9 mouse cellular contexts compared by ENCODE assay signal in genomic region chr8:88603446-88603989, GRCm38 (mm10). TPM values are rescaled to one million over a fixed set of nuclear protein-coding genes. Genes with fewer than 3 reads are reported as not detected.
DNase-seq lines count a peak whose midpoint lies in the region; ATAC-seq and TF ChIP-seq lines count a peak whose summit lies in the region.
"Had no signal": no experiment of that assay in that cellular context is flagged by ENCODE, and none has a peak within 500 bp of the region (broad histone marks: within the 10 kb centered on the region; RNA-seq: fewer than 3 reads in every experiment).

No protein-coding gene starts in this region.

- peak overlapping the region in 1 of 2 experiments; percentile 3; a peak in 2 of 4 replicates for H3K4me3 ChIP-seq in heart, embryonic 14.5 days (ENCODE audit: control insufficient read depth in 1 of 2, insufficient read depth in 1 of 2, low read depth in 1 of 2, low read length in 2 of 2)
- no peak overlapping the region for H3K4me3 ChIP-seq in heart, adult 2 months
- peak overlapping the region; percentile 53 for H3K4me3 ChIP-seq in embryonic facial prominence, embryonic 10.5 days
- H3K4me3 ChIP-seq in hindbrain, embryonic 15.5 days, result peak overlapping the region; percentile 37
- peak overlapping the region; percentile 34 for H3K4me3 ChIP-seq in midbrain, embryonic 14.5 days (replicated peaks; ENCODE audit: low read depth, low read length)
- H3K4me3 ChIP-seq: liver, embryonic 13.5 days had no signal

- peaks cover 7% of the 10 kb centered on the region in 2 experiments; a peak in 3 of 4 replicates for H3K4me1 ChIP-seq in heart, embryonic 14.5 days (ENCODE audit: control insufficient read depth in 2 of 2, insufficient read depth in 2 of 2, low read length in 2 of 2)
- H3K4me1 ChIP-seq in heart, adult 2 months (ENCODE audit: control insufficient read depth, insufficient read depth, low read length), result no peaks in the 10 kb centered on the region
- peaks cover 39% of the 10 kb centered on the region for H3K4me1 ChIP-seq in embryonic facial prominence, embryonic 10.5 days
- H3K4me1 ChIP-seq in hindbrain, embryonic 15.5 days (replicated peaks), result peaks cover 29% of the 10 kb centered on the region
- peaks cover 17% of the 10 kb centered on the region for H3K4me1 ChIP-seq in midbrain, embryonic 14.5 days (ENCODE audit: control insufficient read depth, insufficient read depth, low read length)
- H3K4me1 ChIP-seq: liver, embryonic 13.5 days had no signal

- 18% methylated on average over 10 of the region's 10 CpGs for WGBS in heart, embryonic 14.5 days
- 27% methylated on average over 10 of the region's 10 CpGs for WGBS in heart, adult 2 months
- 2% methylated on average over 10 of the region's 10 CpGs for WGBS in embryonic facial prominence, embryonic 10.5 days
- 4% methylated on average over 10 of the region's 10 CpGs for WGBS in hindbrain, embryonic 15.5 days
- 1% methylated on average over 10 of the region's 10 CpGs for WGBS in midbrain, embryonic 14.5 days

- intact Hi-C loops in heart, adult 2 months (cut with DNase I), result no loop called here
- intact Hi-C loops in gastrocnemius, postnatal 36 days (cut with DNase I), result no loop called here

- no peaks in the 10 kb centered on the region for H3K79me2 ChIP-seq in heart, adult 2 months (replicated peaks; ENCODE audit: control insufficient read depth, insufficient read depth, low read length)

- no peak for DNase-seq in heart, adult 2 months
- peak; percentile 31 for DNase-seq in embryonic facial prominence, embryonic 10.5 days (ENCODE audit: low spot score)
- peak; percentile 48 for DNase-seq in midbrain, embryonic 14.5 days
- DNase-seq in frontal cortex, postnatal 25 days (ENCODE audit: low spot score in 2 of 2), result no peak
- DNase-seq in gastrocnemius, postnatal 36 days, result no peak
- DNase-seq: liver, embryonic 13.5 days had no signal

- H3K9ac ChIP-seq in heart, embryonic 14.5 days (ENCODE audit: low read length), result peak overlapping the region; percentile 7; the same call in 1 of the 2 replicates
- H3K9ac ChIP-seq in heart, adult 2 months (ENCODE audit: low read depth, low read length), result no peak overlapping the region
- peak overlapping the region; percentile 39; the same call in 1 of the 2 replicates for H3K9ac ChIP-seq in hindbrain, embryonic 15.5 days
- H3K9ac ChIP-seq in midbrain, embryonic 14.5 days (replicated peaks; ENCODE audit: low read length), result peak overlapping the region; percentile 23; the same call in 1 of the 2 replicates
- H3K9ac ChIP-seq: liver, embryonic 13.5 days had no signal

- no peaks in the 10 kb centered on the region for H3K27me3 ChIP-seq in heart, embryonic 14.5 days (ENCODE audit: control insufficient read depth, insufficient read depth, low read length)
- H3K27me3 ChIP-seq in heart, adult 2 months (ENCODE audit: control insufficient read depth, insufficient read depth, low read length), result no peaks in the 10 kb centered on the region
- no peaks in the 10 kb centered on the region for H3K27me3 ChIP-seq in embryonic facial prominence, embryonic 10.5 days (replicated peaks; ENCODE audit: low read depth, poor library complexity, severe bottlenecking)
- H3K27me3 ChIP-seq in hindbrain, embryonic 15.5 days, result no peaks in the 10 kb centered on the region
- no peaks in the 10 kb centered on the region for H3K27me3 ChIP-seq in midbrain, embryonic 14.5 days (ENCODE audit: control insufficient read depth, insufficient read depth, low read length)
- H3K27me3 ChIP-seq: liver, embryonic 13.5 days had no signal

- no peaks in the 10 kb centered on the region for H3K36me3 ChIP-seq in heart, embryonic 14.5 days (ENCODE audit: control insufficient read depth, insufficient read depth, low read length)
- no peaks in the 10 kb centered on the region for H3K36me3 ChIP-seq in heart, adult 2 months (ENCODE audit: control insufficient read depth, insufficient read depth, low read length)
- H3K36me3 ChIP-seq in embryonic facial prominence, embryonic 10.5 days (replicated peaks), result no peaks in the 10 kb centered on the region
- no peaks in the 10 kb centered on the region for H3K36me3 ChIP-seq in hindbrain, embryonic 15.5 days
- no peaks in the 10 kb centered on the region for H3K36me3 ChIP-seq in midbrain, embryonic 14.5 days (ENCODE audit: control insufficient read depth, insufficient read depth, low read length)
- H3K36me3 ChIP-seq: liver, embryonic 13.5 days had no signal

- TF ChIP-seq EP300 in heart, adult 2 months (IDR thresholded peaks at IDR 0.05; ENCODE audit: insufficient read depth, low read depth, low read length), result no peak

- no peak for ATAC-seq in heart, embryonic 14.5 days (ENCODE audit: insufficient number of reproducible peaks, insufficient read depth, low FRiP score, low read depth)
- peak; percentile 44 for ATAC-seq in hindbrain, embryonic 15.5 days (ENCODE audit: low FRiP score, low read depth)
- ATAC-seq in midbrain, embryonic 14.5 days (ENCODE audit: low FRiP score, low TSS enrichment), result peak; percentile 21; the same call in 1 of the 2 replicates
- no peak for ATAC-seq in megakaryocyte, adult 5-6 weeks (ENCODE audit: poor library complexity, severe bottlenecking)

- peaks cover 7% of the 10 kb centered on the region for H3K9me3 ChIP-seq in heart, embryonic 14.5 days (ENCODE audit: control insufficient read depth, low read length)
- H3K9me3 ChIP-seq in embryonic facial prominence, embryonic 10.5 days, result 0 out of 2 replicates have a peak, but pooled peaks cover 4% of the 10 kb centered on the region
- H3K9me3 ChIP-seq in hindbrain, embryonic 15.5 days, result no peaks in the 10 kb centered on the region
- H3K9me3 ChIP-seq in midbrain, embryonic 14.5 days (ENCODE audit: control insufficient read depth, low read length), result peaks cover 4% of the 10 kb centered on the region; the same call in 1 of the 2 replicates

- TF ChIP-seq POLR2A in heart, adult 2 months (IDR thresholded peaks at IDR 0.05; ENCODE audit: insufficient read depth, low read depth, low read length), result no peak

- no peak for TF ChIP-seq CTCF in heart, adult 2 months (IDR thresholded peaks at IDR 0.05)

- H3K27ac ChIP-seq in heart, embryonic 14.5 days (replicated peaks in 1 of 2; ENCODE audit: control insufficient read depth in 1 of 2, insufficient read depth in 1 of 2, low read depth in 2 of 2, low read length in 2 of 2), result no peak overlapping the region
- H3K27ac ChIP-seq in heart, adult 2 months, result no peak overlapping the region
- H3K27ac ChIP-seq in embryonic facial prominence, embryonic 10.5 days (replicated peaks), result peak overlapping the region; percentile 84
- H3K27ac ChIP-seq in hindbrain, embryonic 15.5 days (replicated peaks), result peak overlapping the region; percentile 69
- peak overlapping the region; percentile 55 for H3K27ac ChIP-seq in midbrain, embryonic 14.5 days (replicated peaks; ENCODE audit: low read depth, low read length)
- H3K27ac ChIP-seq: liver, embryonic 13.5 days had no signal

- peak overlapping the region; percentile 56 for H3K4me2 ChIP-seq in heart, embryonic 14.5 days (ENCODE audit: low read length)
- H3K4me2 ChIP-seq in hindbrain, embryonic 15.5 days, result peak overlapping the region; percentile 77
- peak overlapping the region; percentile 61 for H3K4me2 ChIP-seq in midbrain, embryonic 14.5 days (ENCODE audit: low read length)
- H3K4me2 ChIP-seq: liver, embryonic 13.5 days had no signal

RNA-seq across cellular contexts. Expression of gene Snx20, which starts 32.4 kb away (rescaled TPM):
- 1.7 and 2.0 TPM in 2 replicates for polyA plus RNA-seq in heart, embryonic 14.5 days (2014; fragmentation: Nextera tagmentation; extraction: Ambion mirVana)
- 1 to 10 TPM; 1.0 to 1.6 TPM for total RNA-seq in heart, adult 2 months (2021)
- 0.76 and 1.1 TPM in 2 replicates for polyA plus RNA-seq in heart, adult 2 months (2012; rRNA removed)
- polyA plus RNA-seq in embryonic facial prominence, embryonic 10.5 days (2016; fragmentation: Nextera tagmentation; extraction: Ambion mirVana), result 0.65 and 0.73 TPM in 2 replicates
- 1.6 TPM in 2 replicates for polyA plus RNA-seq in hindbrain, embryonic 15.5 days (2015; fragmentation: Nextera tagmentation; extraction: Ambion mirVana)
- 0.82 and 1.1 TPM in 2 replicates for polyA plus RNA-seq in midbrain, embryonic 14.5 days (2014; fragmentation: Nextera tagmentation; extraction: Ambion mirVana)
- 60.5 and 64.6 TPM in 2 replicates for total RNA-seq in megakaryocyte, adult 5-6 weeks (2015)
- 71.3 and 73.0 TPM in 2 replicates for total RNA-seq in megakaryocyte, adult 5-6 weeks (2017)
- under 1 TPM; 0.37 to 0.43 TPM for total RNA-seq in gastrocnemius, postnatal 36 days (2021)

RNA-seq across cellular contexts. Expression of gene Nod2, which starts 43.6 kb away (rescaled TPM):
- not detected in 2 replicates for polyA plus RNA-seq in heart, embryonic 14.5 days (2014; fragmentation: Nextera tagmentation; extraction: Ambion mirVana)
- 1 to 10 TPM; 1.1 to 1.5 TPM for total RNA-seq in heart, adult 2 months (2021)
- polyA plus RNA-seq in heart, adult 2 months (2012; rRNA removed), result 1.3 and 1.9 TPM in 2 replicates
- polyA plus RNA-seq in embryonic facial prominence, embryonic 10.5 days (2016; fragmentation: Nextera tagmentation; extraction: Ambion mirVana), result 0.12 and 0.19 TPM in 2 replicates
- 0.10 TPM in 1 of 2 replicates, not detected in the other for polyA plus RNA-seq in hindbrain, embryonic 15.5 days (2015; fragmentation: Nextera tagmentation; extraction: Ambion mirVana)
- 0.07 TPM in 2 replicates for polyA plus RNA-seq in midbrain, embryonic 14.5 days (2014; fragmentation: Nextera tagmentation; extraction: Ambion mirVana)
- 3.8 and 4.0 TPM in 2 replicates for total RNA-seq in megakaryocyte, adult 5-6 weeks (2015)
- 2.5 and 4.0 TPM in 2 replicates for total RNA-seq in megakaryocyte, adult 5-6 weeks (2017)
- total RNA-seq in gastrocnemius, postnatal 36 days (2021), result under 1 TPM; 0.25 to 0.36 TPM

Comparison
In these comparisons a context has a peak if more than half of its experiments do, and no peak if none do; other contexts are left out.
1. ATAC-seq: peak in hindbrain, embryonic 15.5 days (single experiment) and midbrain, embryonic 14.5 days (single experiment); none in heart, embryonic 14.5 days (single experiment) and megakaryocyte, adult 5-6 weeks (single experiment).
2. H3K27ac ChIP-seq: peak in embryonic facial prominence, embryonic 10.5 days (single experiment), hindbrain, embryonic 15.5 days (single experiment) and midbrain, embryonic 14.5 days (single experiment); none in heart, embryonic 14.5 days (0 of 2) and heart, adult 2 months (single experiment).
3. DNase-seq: peak in embryonic facial prominence, embryonic 10.5 days (single experiment) and midbrain, embryonic 14.5 days (single experiment); none in heart, adult 2 months (0 of 2), frontal cortex, postnatal 25 days (0 of 2) and gastrocnemius, postnatal 36 days (0 of 2).
4. Peak in every context shown above with its lines, with median percentiles within 50 percentile points of each other: H3K4me2 ChIP-seq.